Mouse (Mus musculus) heart, embryonic 14.5 days (tissue): Measurements from ENCODE around the gene Emid1. TPM values are rescaled to one million over a fixed set of nuclear protein-coding genes. Genes with fewer than 3 reads are reported as not detected.

Experiments used
- ATAC-seq: fragments of 200-750 bp; cut with Nextera tagmentation; 2 replicates; pipeline ENCODE4 v1.8.0; 2017; ENCODE audit warnings: low read depth, moderate TSS enrichment; ENCODE audit not compliant: insufficient number of reproducible peaks, insufficient read depth, low FRiP score
- H3K27ac ChIP-seq, 2 experiments: fragments of 200-500 bp in 1 of 2; fragments of 300-500 bp in 1 of 2; sonication (generic) in 1 of 2; replicated peaks in 1 of 2; 2 replicates each; pipeline ENCODE4 v1.5.1; 2012 to 2014; ENCODE audit warnings: low read depth in 2 of 2, low read length in 2 of 2, control low read depth in 1 of 2, mild to moderate bottlenecking in 1 of 2, mixed read lengths in 1 of 2; ENCODE audit not compliant: control insufficient read depth in 1 of 2, insufficient read depth in 1 of 2
- H3K27me3 ChIP-seq: fragments of 300-500 bp; sonication (generic); 2 replicates; pipeline ENCODE4 v1.6.1; 2014; ENCODE audit warnings: mild to moderate bottlenecking, low read length, control low read depth; ENCODE audit not compliant: control insufficient read depth, insufficient read depth
- H3K36me3 ChIP-seq: fragments of 300-500 bp; sonication (generic); 2 replicates; pipeline ENCODE4 v1.6.1; 2014; ENCODE audit warnings: mild to moderate bottlenecking, control low read depth, low read length, mixed read lengths; ENCODE audit not compliant: control insufficient read depth, insufficient read depth
- H3K4me1 ChIP-seq, 2 experiments: fragments of 200-500 bp in 1 of 2; fragments of 300-500 bp in 1 of 2; sonication (generic) in 1 of 2; 2 replicates each; pipeline ENCODE4 v1.6.1; 2012 to 2014; ENCODE audit warnings: low read length in 2 of 2, control low read depth in 1 of 2, mixed read lengths in 1 of 2; ENCODE audit not compliant: control insufficient read depth in 2 of 2, insufficient read depth in 2 of 2
- H3K4me2 ChIP-seq: fragments of 300-500 bp; sonication (generic); 2 replicates; pipeline ENCODE4 v1.6.1; 2014; ENCODE audit warnings: mild to moderate bottlenecking, low read length
- H3K4me3 ChIP-seq, 2 experiments: fragments of 200-500 bp in 1 of 2; fragments of 300-500 bp in 1 of 2; sonication (generic) in 1 of 2; 2 replicates each; pipeline ENCODE4 v1.5.1; 2012 to 2014; ENCODE audit warnings: low read length in 2 of 2, mild to moderate bottlenecking in 2 of 2, control low read depth in 1 of 2, low read depth in 1 of 2, moderate library complexity in 1 of 2; ENCODE audit not compliant: control insufficient read depth in 1 of 2, insufficient read depth in 1 of 2
- H3K9ac ChIP-seq: fragments of 300-500 bp; sonication (generic); 2 replicates; pipeline ENCODE4 v1.6.1; 2014; ENCODE audit warnings: mild to moderate bottlenecking, low read length
- H3K9me3 ChIP-seq: fragments of 300-500 bp; sonication (generic); 2 replicates; pipeline ENCODE4 v1.6.1; 2016; ENCODE audit warnings: low read length, control low read depth; ENCODE audit not compliant: control insufficient read depth
- WGBS: fragments of 180-500 bp; shearing (Covaris S2); extraction: QIAGEN DNeasy Blood & Tissue Kit; methylation state at CpG from one replicate; pipeline ENCODE4 v1.1.7; 2014; 5-methylcytosine and 5-hydroxymethylcytosine counted together
- polyA plus RNA-seq: library from polyadenylated mRNA; unstranded; fragments of >200 nt; fragmentation: Nextera tagmentation; extraction: Ambion mirVana; gene quantifications from 2 replicates; pipeline ENCODE4 v1.2.1, GENCODE M21; 2014

The Emid1 gene
- polyA plus RNA-seq, 1 experiment from 2014 or later: 6.8 TPM

- WGBS: 96% methylated on average over 4 of the region's 4 CpGs
- no peak overlapping the region for H3K9ac ChIP-seq
Observed at GRCm38 (mm10) chr11:5103986-5104509, 48.0 kb downstream of the Emid1 start.

GRCm38 (mm10) chr11:5102384-5102783 lies 49.7 kb downstream of the Emid1 start:
- no peak overlapping the region for H3K9ac ChIP-seq
- H3K4me1 ChIP-seq: peaks cover 7 to 12% of the 10 kb centered on the region in 2 experiments
- no peaks in the 10 kb centered on the region for H3K27me3 ChIP-seq
- no peaks in the 10 kb centered on the region for H3K9me3 ChIP-seq
- 86% methylated on average over 7 of the region's 7 CpGs for WGBS
- ATAC-seq: no peak
- peaks cover 34% of the 10 kb centered on the region for H3K36me3 ChIP-seq
- H3K4me3 ChIP-seq: no peak overlapping the region
- no peak overlapping the region for H3K4me2 ChIP-seq
- H3K27ac ChIP-seq: no peak overlapping the region

More at GRCm38 (mm10) chr11:5103986-5104509, 48.0 kb downstream of the Emid1 start:
- H3K36me3 ChIP-seq: peaks cover 34% of the 10 kb centered on the region
- H3K9me3 ChIP-seq: no peaks in the 10 kb centered on the region
- no peak for ATAC-seq
- no peak overlapping the region for H3K27ac ChIP-seq
- H3K27me3 ChIP-seq: no peaks in the 10 kb centered on the region
- peaks cover 7 to 9% of the 10 kb centered on the region in 2 experiments for H3K4me1 ChIP-seq
- no peak overlapping the region for H3K4me2 ChIP-seq
- H3K4me3 ChIP-seq: no peak overlapping the region

DNA sequence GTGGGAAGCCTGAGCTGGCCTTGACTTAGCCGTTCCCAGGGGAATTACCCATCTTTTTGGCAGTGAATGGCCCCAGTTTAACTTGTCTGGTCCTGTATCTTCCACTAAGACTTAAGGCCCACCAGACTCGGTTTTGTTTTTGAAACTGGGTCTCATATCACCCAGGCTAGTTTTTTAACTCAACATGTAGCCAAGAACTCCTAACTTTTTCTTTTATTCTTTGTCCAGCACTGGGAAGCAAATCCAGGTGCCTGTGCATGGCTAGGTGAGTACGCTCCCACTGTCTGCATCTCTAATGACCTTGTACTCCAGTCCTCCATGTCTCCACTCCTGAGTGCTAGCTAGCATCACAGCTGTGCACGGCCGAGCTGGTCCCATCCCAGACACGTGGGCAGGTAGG lies 50.4 kb downstream of the Emid1 start:
- peaks cover 8 to 18% of the 10 kb centered on the region in 2 experiments for H3K4me1 ChIP-seq
- ATAC-seq: no peak
- no peak overlapping the region for H3K4me2 ChIP-seq
- no peaks in the 10 kb centered on the region for H3K9me3 ChIP-seq
- no peak overlapping the region for H3K27ac ChIP-seq
- no peak overlapping the region for H3K4me3 ChIP-seq
- WGBS: 86% methylated on average over 6 of the region's 6 CpGs
- no peaks in the 10 kb centered on the region for H3K27me3 ChIP-seq
- peaks cover 34% of the 10 kb centered on the region for H3K36me3 ChIP-seq
- H3K9ac ChIP-seq: no peak overlapping the region

DNA sequence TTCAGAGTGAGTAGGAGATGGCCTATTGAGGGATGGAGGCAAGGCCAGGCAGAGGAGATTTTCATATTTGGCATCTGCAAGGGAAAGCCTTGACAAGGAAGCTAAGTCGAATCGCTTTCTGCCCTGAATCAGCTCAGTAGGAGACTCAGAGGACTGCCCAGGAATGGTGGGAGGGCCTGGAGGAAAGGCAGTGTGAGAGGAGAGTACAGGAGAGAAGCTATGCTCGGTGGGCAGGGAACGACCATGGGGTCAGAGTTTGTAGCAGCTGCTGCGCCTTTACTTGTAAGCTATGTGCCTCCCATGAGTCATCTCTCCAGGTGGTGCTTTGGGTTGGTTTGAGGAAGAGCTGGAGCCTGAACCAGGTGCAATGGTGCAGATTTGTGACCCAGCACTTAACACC lies 51.3 kb downstream of the Emid1 start:
- H3K9ac ChIP-seq: peak overlapping the region; percentile 100; the same call in 1 of the 2 replicates
- peak overlapping the region in 1 of 2 experiments; percentile 98; a peak in 1 of 4 replicates for H3K4me3 ChIP-seq
- H3K27me3 ChIP-seq: no peaks in the 10 kb centered on the region
- H3K36me3 ChIP-seq: peaks cover 34% of the 10 kb centered on the region
- 71% methylated on average over 5 of the region's 5 CpGs for WGBS
- no peak for ATAC-seq
- peak overlapping the region; percentile 90 for H3K4me2 ChIP-seq
- peaks cover 11 to 27% of the 10 kb centered on the region in 2 experiments for H3K4me1 ChIP-seq
- H3K27ac ChIP-seq: no peak overlapping the region
- H3K9me3 ChIP-seq: no peaks in the 10 kb centered on the region

- Histone ChIP-seq H3K4me3 (peak overlapping the region; percentile 67 to 98), H3K4me2 (peak overlapping the region; percentile 90), H3K4me1 (peaks cover 11 to 28% of the 10 kb centered on the region in 2 experiments), H3K36me3 (peaks cover 29% of the 10 kb centered on the region), H3K9ac (peak overlapping the region; percentile 100), H3K9me3 (no peaks in the 10 kb centered on the region), H3K27me3 (no peaks in the 10 kb centered on the region), H3K27ac (peak overlapping the region; percentile 53 to 98)
- 3% methylated on average over 7 of the region's 7 CpGs for WGBS
- ATAC-seq: no peak
Observed at GRCm38 (mm10) chr11:5100283-5100682, 51.8 kb downstream of the Emid1 start.

DNA sequence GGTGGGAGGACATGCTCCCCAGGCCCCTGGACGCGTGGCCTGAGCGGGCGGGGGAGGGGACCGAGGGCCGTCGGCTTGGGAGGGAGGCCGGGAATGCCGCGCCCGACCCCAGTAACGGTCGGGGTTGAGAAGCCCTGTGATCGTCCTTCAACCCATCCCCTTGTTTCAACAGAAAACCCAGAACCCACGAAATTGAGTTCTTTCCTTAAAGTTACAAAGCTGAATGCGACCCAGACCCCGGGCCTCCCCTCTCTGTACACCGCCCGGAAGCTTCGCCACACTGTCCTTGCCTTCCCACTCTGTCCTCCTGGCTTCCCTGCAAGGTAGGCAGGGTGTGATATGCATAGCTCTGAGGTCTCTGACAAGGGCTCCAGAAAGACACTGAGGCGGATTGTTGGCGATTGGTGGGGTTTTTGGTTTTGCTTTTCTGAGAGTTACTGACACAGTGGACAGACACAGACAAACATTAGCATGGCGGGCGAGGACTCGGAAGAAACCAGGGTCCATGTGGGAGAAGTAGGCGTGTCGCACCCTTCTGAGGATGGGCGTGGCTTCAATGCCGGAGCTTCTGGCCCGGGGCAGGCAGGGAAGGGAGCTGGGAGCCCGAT lies 52.4 kb downstream of the Emid1 start:
- under 1% methylated on average over 31 of the region's 31 CpGs for WGBS
- H3K9ac ChIP-seq: peak overlapping the region; percentile 100
- peak overlapping the region; percentile 90 for H3K4me2 ChIP-seq
- no peaks in the 10 kb centered on the region for H3K27me3 ChIP-seq
- H3K4me1 ChIP-seq: peaks cover 11 to 28% of the 10 kb centered on the region in 2 experiments
- ATAC-seq: peak; percentile 76
- H3K27ac ChIP-seq: peak overlapping the region; percentile 95 to 98
- peaks cover 24% of the 10 kb centered on the region for H3K36me3 ChIP-seq
- peak overlapping the region; percentile 67 to 98 for H3K4me3 ChIP-seq
- no peaks in the 10 kb centered on the region for H3K9me3 ChIP-seq

- peaks cover 11 to 28% of the 10 kb centered on the region in 2 experiments for H3K4me1 ChIP-seq
- WGBS: under 1% methylated on average over 84 of the region's 92 CpGs
- H3K36me3 ChIP-seq: peaks cover 18% of the 10 kb centered on the region
- H3K4me3 ChIP-seq: peak within 1 kb of the TSS; percentile 67 to 98
- H3K9ac ChIP-seq: peak within 1 kb of the TSS; percentile 100
- no peaks in the 10 kb centered on the region for H3K9me3 ChIP-seq
- H3K27me3 ChIP-seq: no peaks in the 10 kb centered on the region
- ATAC-seq: peak; percentile 88
- H3K27ac ChIP-seq: peak within 1 kb of the TSS; percentile 95 to 98
- peak within 1 kb of the TSS; percentile 94 for H3K4me2 ChIP-seq
Observed at GRCm38 (mm10) chr11:5098736-5099542, 53.1 kb downstream of the Emid1 start, which contains the start of the genes Rhbdd3 and Ewsr1. TSS of gene Rhbdd3 (plus strand) at chr11:5098926. TSS of gene Ewsr1 (minus strand) at chr11:5099266.
